Mouse (Mus musculus) liver, postnatal 0 days (tissue): ENCODE measurements around the gene Itsn1.

ENCODE experiments used
- CTCF ChIP-seq: sonication (generic); IDR thresholded peaks from 2 replicates; pipeline ENCODE4 v1.5.1; 2016; ENCODE audit warnings: antibody characterized with exemption, low read depth
- EP300 ChIP-seq: IDR thresholded peaks from 2 replicates; pipeline ENCODE4 v1.6.1; 2016; ENCODE audit warnings: antibody characterized with exemption, low read depth, mild to moderate bottlenecking

- no peak for TF ChIP-seq CTCF
- no peak for TF ChIP-seq EP300
These were observed 118.6 kb downstream of the Itsn1 start for GRCm38 (mm10) chr16:91847525-91848225.
